Mouse (Mus musculus): ENCODE data around the gene Pwp2.

DNA sequence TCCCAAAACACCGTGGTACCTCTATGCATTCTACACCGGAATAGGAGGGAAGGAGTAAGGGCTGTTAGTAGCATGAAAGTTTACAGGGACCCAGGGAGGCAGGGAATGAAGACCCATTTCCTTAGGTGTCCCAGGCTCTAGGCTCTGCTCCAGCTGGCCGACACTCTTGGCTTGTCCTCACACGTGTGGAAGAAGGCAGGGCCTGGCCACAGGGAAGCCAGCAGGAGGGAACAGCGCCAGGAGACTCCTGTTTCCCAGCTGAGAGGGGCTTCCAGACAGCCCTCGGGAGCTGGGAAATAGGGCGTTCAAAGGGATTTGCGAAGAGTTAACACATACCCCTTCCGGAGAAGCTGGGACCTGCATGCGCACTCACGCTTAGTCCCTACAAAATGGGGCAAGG is 55.5 kb downstream of the Pwp2 start:
- TF ChIP-seq CTCF (IDR thresholded peaks at IDR 0.05; ENCODE audit: control insufficient read depth, insufficient read depth, insufficient read length) (no peak), CEBPB (IDR thresholded peaks at IDR 0.05; ENCODE audit: low read depth) (no peak), MYOG (IDR thresholded peaks at IDR 0.05; ENCODE audit: control insufficient read depth, extremely low read depth, insufficient read length) (no peak), FOSL1 (IDR thresholded peaks at IDR 0.05; ENCODE audit: insufficient read depth, low read length, poor library complexity, severe bottlenecking) (no peak), MAX (IDR thresholded peaks at IDR 0.05) (no peak), USF1 (IDR thresholded peaks at IDR 0.05; ENCODE audit: low read depth) (no peak)
